Mouse (Mus musculus) neural tube, embryonic 14.5 days (tissue): ENCODE measurements around the gene D11Wsu47e. TPM values are rescaled to one million over a fixed set of nuclear protein-coding genes. Genes with fewer than 3 reads are reported as not detected.
A peak's percentile ranks its signal among the peaks of the same experiment; 100 is the strongest.

Experiments
- ATAC-seq: fragments of 200-750 bp; cut with Nextera tagmentation; 2 replicates; pipeline ENCODE4 v1.8.0; 2017; ENCODE audit warnings: low read depth, mild to moderate bottlenecking, moderate TSS enrichment, moderate library complexity
- H3K27ac ChIP-seq: fragments of 300-500 bp; sonication (generic); 2 replicates; pipeline ENCODE4 v1.5.1; 2014; ENCODE audit warnings: low read depth, mild to moderate bottlenecking, control low read depth, low read length, moderate library complexity, mixed read lengths
- H3K27me3 ChIP-seq: fragments of 300-500 bp; sonication (generic); 2 replicates; pipeline ENCODE4 v1.6.1; 2014; ENCODE audit warnings: low read length; ENCODE audit not compliant: control insufficient read depth, insufficient read depth
- H3K36me3 ChIP-seq: fragments of 300-500 bp; sonication (generic); 2 replicates; pipeline ENCODE4 v1.6.1; 2014; ENCODE audit warnings: low read length, mixed read lengths; ENCODE audit not compliant: control insufficient read depth, insufficient read depth
- H3K4me1 ChIP-seq: fragments of 300-500 bp; sonication (generic); 2 replicates; pipeline ENCODE4 v1.6.1; 2014; ENCODE audit warnings: low read length; ENCODE audit not compliant: control insufficient read depth, insufficient read depth
- H3K4me2 ChIP-seq: fragments of 300-500 bp; sonication (generic); 2 replicates; pipeline ENCODE4 v1.6.1; 2014; ENCODE audit warnings: mild to moderate bottlenecking, low read depth, low read length, control low read depth
- H3K4me3 ChIP-seq: fragments of 300-500 bp; sonication (generic); 2 replicates; pipeline ENCODE4 v1.5.1; 2014; ENCODE audit warnings: low read depth, low read length, control low read depth, mixed read lengths
- H3K9ac ChIP-seq: fragments of 300-500 bp; sonication (generic); replicated peaks from 2 replicates; pipeline ENCODE4 v1.6.1; 2014; ENCODE audit warnings: low read depth, mild to moderate bottlenecking, control low read depth, low read length, mixed read lengths
- H3K9me3 ChIP-seq: fragments of 300-500 bp; sonication (generic); 2 replicates; pipeline ENCODE4 v1.6.1; 2016; ENCODE audit warnings: low read length; ENCODE audit not compliant: control insufficient read depth
- WGBS: fragments of 180-500 bp; shearing (Covaris S2); extraction: QIAGEN DNeasy Blood & Tissue Kit; methylation state at CpG from one replicate; pipeline ENCODE4 v1.1.7; 2014; 5-methylcytosine and 5-hydroxymethylcytosine counted together
- polyA plus RNA-seq: library from polyadenylated mRNA; unstranded; fragments of >200 nt; fragmentation: Nextera tagmentation; extraction: Ambion mirVana; gene quantifications from 2 replicates; pipeline ENCODE4 v1.2.1, GENCODE M21; 2014

Gene D11Wsu47e
- polyA plus RNA-seq, 1 experiment from 2014 or later, result 27.6 TPM

GRCm38 (mm10) chr11:113673614-113674013 is 10.6 kb upstream of the D11Wsu47e start:
- H3K9ac ChIP-seq, result no peak overlapping the region
- H3K4me1 ChIP-seq, result no peaks in the 10 kb centered on the region
- H3K27me3 ChIP-seq, result no peaks in the 10 kb centered on the region
- H3K27ac ChIP-seq, result no peak overlapping the region
- no peaks in the 10 kb centered on the region for H3K9me3 ChIP-seq
- peaks cover 6% of the 10 kb centered on the region; the same call in 1 of the 2 replicates for H3K36me3 ChIP-seq
- no peak overlapping the region for H3K4me3 ChIP-seq
- 95% methylated on average over 4 of the region's 4 CpGs for WGBS
- no peak overlapping the region for H3K4me2 ChIP-seq
- ATAC-seq, result no peak

DNA sequence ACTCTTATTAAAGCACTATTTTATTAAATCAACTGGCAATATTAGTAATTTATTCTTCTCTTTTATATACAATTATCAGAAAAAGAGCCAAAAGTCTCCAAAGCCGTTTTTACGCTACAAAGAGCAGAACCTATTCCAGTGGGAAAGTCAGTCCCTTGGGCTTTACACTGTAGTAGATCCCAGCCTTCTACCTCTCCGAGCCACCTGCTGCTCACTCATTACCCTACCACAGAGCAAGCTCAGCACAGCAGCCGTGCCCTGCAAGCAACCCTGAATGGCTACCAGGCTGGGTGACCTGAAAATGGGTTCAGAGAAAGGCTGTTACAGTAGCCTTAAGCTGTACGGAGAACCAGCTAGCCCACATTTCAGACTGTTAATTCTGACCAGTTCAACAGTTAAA is 9.6 kb upstream of the D11Wsu47e start:
- peaks cover 6% of the 10 kb centered on the region; the same call in 1 of the 2 replicates for H3K36me3 ChIP-seq

GRCm38 (mm10) chr11:113676847-113677246 is 7.4 kb upstream of the D11Wsu47e start:
- no peak for ATAC-seq

More for the DNA sequence above, 9.6 kb upstream of the D11Wsu47e start:
- Histone ChIP-seq H3K27ac (no peak overlapping the region), H3K9ac (no peak overlapping the region), H3K27me3 (no peaks in the 10 kb centered on the region), H3K4me2 (no peak overlapping the region), H3K4me1 (no peaks in the 10 kb centered on the region), H3K4me3 (no peak overlapping the region), H3K9me3 (no peaks in the 10 kb centered on the region)
- 83% methylated on average over 5 of the region's 5 CpGs for WGBS
- ATAC-seq, result no peak

DNA sequence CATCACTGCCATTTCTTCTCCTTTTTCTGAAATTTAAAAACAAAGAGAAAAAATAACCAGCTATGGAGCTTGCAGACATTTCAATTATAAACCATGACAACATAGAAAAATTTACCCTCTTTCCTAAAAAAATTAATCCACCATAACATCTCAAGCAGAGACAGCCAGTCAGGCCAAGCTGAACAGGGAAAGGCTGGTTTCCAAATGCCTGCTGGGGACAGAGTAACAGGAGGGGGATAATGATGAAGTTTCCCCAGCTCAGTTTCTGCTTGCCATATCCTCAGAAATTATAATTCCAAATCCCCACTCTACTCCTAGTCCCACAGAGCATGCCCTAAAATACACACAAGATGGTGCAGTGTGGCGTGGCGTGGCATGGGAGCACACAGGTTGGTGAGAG is 6.8 kb upstream of the D11Wsu47e start:
- no peak for ATAC-seq
- no peak overlapping the region for H3K9ac ChIP-seq
- peaks cover 6% of the 10 kb centered on the region; the same call in 1 of the 2 replicates for H3K36me3 ChIP-seq
- no peak overlapping the region for H3K27ac ChIP-seq
- no peaks in the 10 kb centered on the region for H3K9me3 ChIP-seq
- 98% methylated on average over 2 of the region's 2 CpGs for WGBS
- no peaks in the 10 kb centered on the region for H3K27me3 ChIP-seq
- H3K4me2 ChIP-seq, result no peak overlapping the region
- peaks cover 4% of the 10 kb centered on the region for H3K4me1 ChIP-seq
- H3K4me3 ChIP-seq, result no peak overlapping the region

More at GRCm38 (mm10) chr11:113676847-113677246, 7.4 kb upstream of the D11Wsu47e start:
- Histone ChIP-seq H3K36me3 (peaks cover 6% of the 10 kb centered on the region; the same call in 1 of the 2 replicates), H3K27ac (no peak overlapping the region), H3K4me2 (no peak overlapping the region), H3K4me3 (no peak overlapping the region), H3K27me3 (no peaks in the 10 kb centered on the region), H3K9ac (no peak overlapping the region), H3K4me1 (no peaks in the 10 kb centered on the region), H3K9me3 (no peaks in the 10 kb centered on the region)
- 80% methylated on average over 2 of the region's 2 CpGs for WGBS

GRCm38 (mm10) chr11:113678373-113678772 is 5.8 kb upstream of the D11Wsu47e start:
- no peaks in the 10 kb centered on the region for H3K27me3 ChIP-seq
- H3K9ac ChIP-seq, result no peak overlapping the region
- H3K4me1 ChIP-seq, result peaks cover 11% of the 10 kb centered on the region
- peaks cover 6% of the 10 kb centered on the region; the same call in 1 of the 2 replicates for H3K36me3 ChIP-seq
- no peak overlapping the region for H3K4me3 ChIP-seq
- H3K9me3 ChIP-seq, result no peaks in the 10 kb centered on the region
- 92% methylated on average over 8 of the region's 8 CpGs for WGBS
- ATAC-seq, result no peak
- no peak overlapping the region for H3K4me2 ChIP-seq
- H3K27ac ChIP-seq, result no peak overlapping the region

- H3K4me3 ChIP-seq, result no peak overlapping the region
- H3K27me3 ChIP-seq, result no peaks in the 10 kb centered on the region
- H3K27ac ChIP-seq, result no peak overlapping the region
- H3K4me2 ChIP-seq, result no peak overlapping the region
- 96% methylated on average over 2 of the region's 2 CpGs for WGBS
- no peaks in the 10 kb centered on the region for H3K36me3 ChIP-seq
- ATAC-seq, result no peak
- H3K4me1 ChIP-seq, result peaks cover 18% of the 10 kb centered on the region
- no peak overlapping the region for H3K9ac ChIP-seq
- no peaks in the 10 kb centered on the region for H3K9me3 ChIP-seq
Measured at GRCm38 (mm10) chr11:113680954-113681353, 3.3 kb upstream of the D11Wsu47e start.

- no peaks in the 10 kb centered on the region for H3K36me3 ChIP-seq
- H3K27me3 ChIP-seq, result no peaks in the 10 kb centered on the region
- H3K4me2 ChIP-seq, result peak overlapping the region; percentile 81; the same call in 1 of the 2 replicates
- no peak overlapping the region for H3K9ac ChIP-seq
- no peak overlapping the region; the same call in 1 of the 2 replicates for H3K4me3 ChIP-seq
- peaks cover 24% of the 10 kb centered on the region for H3K4me1 ChIP-seq
- H3K9me3 ChIP-seq, result no peaks in the 10 kb centered on the region
- H3K27ac ChIP-seq, result no peak overlapping the region
- no peak for ATAC-seq
Measured at GRCm38 (mm10) chr11:113681979-113682378, 2.2 kb upstream of the D11Wsu47e start.

- Histone ChIP-seq H3K4me3 (peak overlapping the region; percentile 95), H3K36me3 (peaks cover 3% of the 10 kb centered on the region), H3K27ac (peak overlapping the region; percentile 89), H3K4me1 (peaks cover 25% of the 10 kb centered on the region), H3K9me3 (no peaks in the 10 kb centered on the region), H3K4me2 (peak overlapping the region; percentile 81), H3K9ac (peak overlapping the region; percentile 78), H3K27me3 (no peaks in the 10 kb centered on the region)
- 3% methylated on average over 37 of the region's 38 CpGs for WGBS
- ATAC-seq, result peak; percentile 41
Measured at GRCm38 (mm10) chr11:113682897-113683626, 1.1 kb upstream of the D11Wsu47e start.

- Histone ChIP-seq H3K4me2 (peak overlapping the region; percentile 81), H3K27me3 (no peaks in the 10 kb centered on the region), H3K9me3 (no peaks in the 10 kb centered on the region), H3K9ac (peak overlapping the region; percentile 78), H3K4me3 (peak overlapping the region; percentile 95), H3K27ac (peak overlapping the region; percentile 89), H3K36me3 (peaks cover 8% of the 10 kb centered on the region), H3K4me1 (peaks cover 25% of the 10 kb centered on the region)
- ATAC-seq, result peak; percentile 81; the same call in 1 of the 2 replicates
- WGBS, result 0% methylated on average over 29 of the region's 38 CpGs
Measured at GRCm38 (mm10) chr11:113683627-113683956, 620 bp upstream of the D11Wsu47e start.
